Mouse (Mus musculus): Measurements from ENCODE around the gene Eml3. TPM values are rescaled to one million over a fixed set of nuclear protein-coding genes. Genes with fewer than 3 reads are reported as not detected.

The Eml3 gene
- polyA plus RNA-seq, 1 experiment from 2014 or later, result 19.0 TPM

- no peaks in the 10 kb centered on the region for H3K27me3 ChIP-seq (ENCODE audit: insufficient read depth, low read length)
- 4% methylated on average over 13 of the region's 13 CpGs for WGBS
- peak overlapping the region; percentile 81 for H3K27ac ChIP-seq (ENCODE audit: low read depth)
- H3K9me3 ChIP-seq (ENCODE audit: low read depth, low read length), result no peaks in the 10 kb centered on the region
- peak overlapping the region; percentile 96 for H3K9ac ChIP-seq
- H3K4me2 ChIP-seq, result peak overlapping the region; percentile 75
- H3K4me3 ChIP-seq (ENCODE audit: low read depth, low read length), result peak overlapping the region; percentile 89
- peak; percentile 28 for DNase-seq
- no peak for ATAC-seq (ENCODE audit: insufficient read depth)
- no peak for TF ChIP-seq CTCF (IDR thresholded peaks at IDR 0.05; ENCODE audit: low read depth)
- peaks cover 53% of the 10 kb centered on the region for H3K36me3 ChIP-seq (ENCODE audit: insufficient read depth)
- peaks cover 14% of the 10 kb centered on the region; the same call in 1 of the 2 replicates for H3K4me1 ChIP-seq (ENCODE audit: insufficient read depth)
Measured at GRCm38 (mm10) chr19:8898576-8898975, 30.8 kb upstream of the Eml3 start.

- H3K36me3 ChIP-seq (ENCODE audit: insufficient read depth), result peaks cover 59% of the 10 kb centered on the region
- DNase-seq (peak; percentile 39), ATAC-seq (ENCODE audit: insufficient read depth) (no peak)
Measured at GRCm38 (mm10) chr19:8899079-8899478, 30.3 kb upstream of the Eml3 start.

GRCm38 (mm10) chr19:8903412-8903811 is 25.9 kb upstream of the Eml3 start:
- ATAC-seq (ENCODE audit: insufficient read depth), result no peak
- H3K27me3 ChIP-seq (ENCODE audit: insufficient read depth, low read length), result no peaks in the 10 kb centered on the region
- H3K36me3 ChIP-seq (ENCODE audit: insufficient read depth), result peaks cover 71% of the 10 kb centered on the region
- 0 out of 2 replicates have a peak, but pooled peaks cover 5% of the 10 kb centered on the region for H3K4me1 ChIP-seq (ENCODE audit: insufficient read depth)
- no peak overlapping the region for H3K9ac ChIP-seq
- no peak overlapping the region for H3K4me3 ChIP-seq (ENCODE audit: low read depth, low read length)
- no peak overlapping the region for H3K27ac ChIP-seq (ENCODE audit: low read depth)
- H3K9me3 ChIP-seq (ENCODE audit: low read depth, low read length), result no peaks in the 10 kb centered on the region
- TF ChIP-seq CTCF (IDR thresholded peaks at IDR 0.05; ENCODE audit: low read depth), result no peak
- WGBS, result 86% methylated on average over 5 of the region's 5 CpGs
- no peak overlapping the region for H3K4me2 ChIP-seq
- DNase-seq, result no peak

More at GRCm38 (mm10) chr19:8899079-8899478, 30.3 kb upstream of the Eml3 start:
- WGBS, result 26% methylated on average over 3 of the region's 3 CpGs
- H3K4me3 ChIP-seq (ENCODE audit: low read depth, low read length), result peak overlapping the region; percentile 89
- no peak overlapping the region; the same call in 1 of the 2 replicates for H3K27ac ChIP-seq (ENCODE audit: low read depth)
- peak overlapping the region; percentile 75 for H3K4me2 ChIP-seq
- 0 out of 2 replicates have a peak, but pooled peaks cover 10% of the 10 kb centered on the region for H3K4me1 ChIP-seq (ENCODE audit: insufficient read depth)
- TF ChIP-seq CTCF (IDR thresholded peaks at IDR 0.05; ENCODE audit: low read depth), result no peak
- H3K27me3 ChIP-seq (ENCODE audit: insufficient read depth, low read length), result no peaks in the 10 kb centered on the region
- H3K9me3 ChIP-seq (ENCODE audit: low read depth, low read length), result no peaks in the 10 kb centered on the region
- peak overlapping the region; percentile 96 for H3K9ac ChIP-seq

GRCm38 (mm10) chr19:8908531-8908930 is 20.8 kb upstream of the Eml3 start:
- Histone ChIP-seq H3K9me3 (ENCODE audit: low read depth, low read length) (no peaks in the 10 kb centered on the region), H3K36me3 (ENCODE audit: insufficient read depth) (peaks cover 99% of the 10 kb centered on the region), H3K27ac (ENCODE audit: low read depth) (no peak overlapping the region), H3K4me1 (ENCODE audit: insufficient read depth) (no peaks in the 10 kb centered on the region), H3K27me3 (ENCODE audit: insufficient read depth, low read length) (no peaks in the 10 kb centered on the region), H3K9ac (no peak overlapping the region), H3K4me2 (no peak overlapping the region), H3K4me3 (ENCODE audit: low read depth, low read length) (no peak overlapping the region)
- no peak for TF ChIP-seq CTCF (IDR thresholded peaks at IDR 0.05; ENCODE audit: low read depth)
- no peak for DNase-seq
- ATAC-seq (ENCODE audit: insufficient read depth), result no peak
- 87% methylated on average over 6 of the region's 6 CpGs for WGBS

- 90% methylated on average over 5 of the region's 5 CpGs for WGBS
- DNase-seq, result no peak
Measured at GRCm38 (mm10) chr19:8911810-8912209, 17.5 kb upstream of the Eml3 start.

GRCm38 (mm10) chr19:8914212-8914611 is 15.1 kb upstream of the Eml3 start:
- no peaks in the 10 kb centered on the region for H3K9me3 ChIP-seq (ENCODE audit: low read depth, low read length)
- H3K4me3 ChIP-seq (ENCODE audit: low read depth, low read length), result no peak overlapping the region
- WGBS, result 95% methylated on average over 3 of the region's 3 CpGs

More at GRCm38 (mm10) chr19:8911810-8912209, 17.5 kb upstream of the Eml3 start:
- Histone ChIP-seq H3K27me3 (ENCODE audit: insufficient read depth, low read length) (no peaks in the 10 kb centered on the region), H3K4me2 (no peak overlapping the region), H3K9ac (no peak overlapping the region), H3K9me3 (ENCODE audit: low read depth, low read length) (no peaks in the 10 kb centered on the region), H3K4me1 (ENCODE audit: insufficient read depth) (no peaks in the 10 kb centered on the region), H3K36me3 (ENCODE audit: insufficient read depth) (peaks cover 100% of the 10 kb centered on the region), H3K4me3 (ENCODE audit: low read depth, low read length) (no peak overlapping the region), H3K27ac (ENCODE audit: low read depth) (no peak overlapping the region)
- ATAC-seq (ENCODE audit: insufficient read depth), result no peak
- TF ChIP-seq CTCF (IDR thresholded peaks at IDR 0.05; ENCODE audit: low read depth), result no peak

GRCm38 (mm10) chr19:8919000-8919399 is 10.4 kb upstream of the Eml3 start:
- 81% methylated on average over 3 of the region's 3 CpGs for WGBS
- Histone ChIP-seq H3K36me3 (ENCODE audit: insufficient read depth) (peaks cover 42% of the 10 kb centered on the region), H3K9ac (no peak overlapping the region), H3K4me3 (ENCODE audit: low read depth, low read length) (no peak overlapping the region), H3K27ac (ENCODE audit: low read depth) (no peak overlapping the region; the same call in 1 of the 2 replicates), H3K27me3 (ENCODE audit: insufficient read depth, low read length) (no peaks in the 10 kb centered on the region), H3K4me1 (ENCODE audit: insufficient read depth) (no peaks in the 10 kb centered on the region), H3K4me2 (no peak overlapping the region), H3K9me3 (ENCODE audit: low read depth, low read length) (no peaks in the 10 kb centered on the region)
- no peak for DNase-seq
- no peak for ATAC-seq (ENCODE audit: insufficient read depth)
- no peak for TF ChIP-seq CTCF (IDR thresholded peaks at IDR 0.05; ENCODE audit: low read depth)

More at GRCm38 (mm10) chr19:8914212-8914611, 15.1 kb upstream of the Eml3 start:
- no peak overlapping the region for H3K9ac ChIP-seq
- peaks cover 79% of the 10 kb centered on the region for H3K36me3 ChIP-seq (ENCODE audit: insufficient read depth)
- DNase-seq (no peak), ATAC-seq (ENCODE audit: insufficient read depth) (no peak)
- no peaks in the 10 kb centered on the region for H3K27me3 ChIP-seq (ENCODE audit: insufficient read depth, low read length)
- TF ChIP-seq CTCF (IDR thresholded peaks at IDR 0.05; ENCODE audit: low read depth), result no peak
- no peaks in the 10 kb centered on the region for H3K4me1 ChIP-seq (ENCODE audit: insufficient read depth)
- H3K27ac ChIP-seq (ENCODE audit: low read depth), result no peak overlapping the region
- no peak overlapping the region for H3K4me2 ChIP-seq

Data from lung, embryonic 14.5 days (tissue).